Mouse (Mus musculus) E14TG2a.4 (cell line): Measurements from ENCODE around the gene Prok1.

ENCODE experiments used
- H3K27me3 ChIP-seq: 2 replicates; pipeline ENCODE4 v1.6.1; 2014; ENCODE audit warnings: low read length, control low read depth; ENCODE audit not compliant: insufficient read depth
- H3K36me3 ChIP-seq: 2 replicates; pipeline ENCODE4 v1.6.1; 2014; ENCODE audit warnings: low read length, control low read depth; ENCODE audit not compliant: insufficient read depth
- H3K4me1 ChIP-seq: replicated peaks from 2 replicates; pipeline ENCODE4 v1.6.1; 2014; ENCODE audit warnings: low read depth, low read length, control low read depth
- H3K4me3 ChIP-seq: replicated peaks from 2 replicates; pipeline ENCODE4 v1.5.1; 2014; ENCODE audit warnings: mild to moderate bottlenecking, low read length
- H3K9me3 ChIP-seq: 2 replicates; pipeline ENCODE4 v1.6.1; 2014; ENCODE audit warnings: low read length, control low read depth
- CTCF ChIP-seq: conservative IDR thresholded peaks from 2 replicates; pipeline ENCODE4 v1.5.1; 2014; ENCODE audit warnings: low read length
- NANOG ChIP-seq: IDR thresholded peaks from 2 replicates; pipeline ENCODE4 v1.6.1; 2014; ENCODE audit warnings: borderline replicate concordance, low read length, mixed read lengths
- POU5F1 ChIP-seq: IDR thresholded peaks from 2 replicates; pipeline ENCODE4 v1.6.1; 2014; ENCODE audit warnings: low read length, borderline replicate concordance

Prok1 gene

DNA sequence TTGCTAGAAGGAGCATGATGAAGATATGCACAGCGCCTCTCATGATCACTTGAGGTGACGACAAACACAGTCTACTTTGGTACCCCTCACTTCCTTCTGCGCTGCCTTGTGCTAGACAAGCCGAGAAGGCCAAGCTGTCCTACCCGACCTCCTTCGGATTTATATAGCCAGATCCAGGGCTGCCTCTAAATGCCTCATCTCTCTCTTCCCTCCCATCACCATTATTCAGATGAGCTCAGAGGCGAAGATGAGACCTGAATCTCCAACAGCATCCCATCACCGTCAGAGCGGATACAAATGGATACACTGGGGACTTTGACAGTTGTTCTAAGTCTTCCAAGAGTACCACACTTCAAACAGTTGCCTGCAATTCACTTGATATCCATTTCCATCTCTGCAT, at the start of gene Prok1:
Gene Prok1 (minus strand): TSS at position 101 of the 400 bp plus-strand sequence.
- H3K4me1 ChIP-seq, result no peaks in the 10 kb centered on the region
- H3K9me3 ChIP-seq, result no peaks in the 10 kb centered on the region
- no peaks in the 10 kb centered on the region for H3K36me3 ChIP-seq
- TF ChIP-seq POU5F1 (no peak), NANOG (no peak), CTCF (no peak)
- H3K4me3 ChIP-seq, result no peak within 1 kb of the TSS
- H3K27me3 ChIP-seq, result peaks cover 3% of the 10 kb centered on the region

- no peaks in the 10 kb centered on the region for H3K9me3 ChIP-seq
- H3K4me3 ChIP-seq, result no peak overlapping the region
- no peaks in the 10 kb centered on the region for H3K27me3 ChIP-seq
- peaks cover 25% of the 10 kb centered on the region for H3K36me3 ChIP-seq
- TF ChIP-seq CTCF, result no peak
- TF ChIP-seq POU5F1, result no peak
- H3K4me1 ChIP-seq, result peaks cover 13% of the 10 kb centered on the region
Measured at GRCm38 (mm10) chr3:107287346-107287745, 47.8 kb upstream of the Prok1 start.

GRCm38 (mm10) chr3:107286123-107286522, 46.6 kb upstream of the Prok1 start:
- peaks cover 35% of the 10 kb centered on the region for H3K36me3 ChIP-seq
- TF ChIP-seq POU5F1 (no peak), CTCF (no peak), NANOG (no peak)

GRCm38 (mm10) chr3:107278479-107279269, 39.2 kb upstream of the Prok1 start, which contains the start of gene Lamtor5:
Gene Lamtor5, plus strand, starts transcription at chr3:107278858.
- TF ChIP-seq NANOG (no peak), POU5F1 (no peak), CTCF (no peak)
- no peaks in the 10 kb centered on the region for H3K9me3 ChIP-seq
- H3K36me3 ChIP-seq, result peaks cover 26% of the 10 kb centered on the region

More at GRCm38 (mm10) chr3:107286123-107286522, 46.6 kb upstream of the Prok1 start:
- H3K4me3 ChIP-seq, result no peak overlapping the region
- no peaks in the 10 kb centered on the region for H3K27me3 ChIP-seq
- H3K4me1 ChIP-seq, result peaks cover 8% of the 10 kb centered on the region
- H3K9me3 ChIP-seq, result no peaks in the 10 kb centered on the region

DNA sequence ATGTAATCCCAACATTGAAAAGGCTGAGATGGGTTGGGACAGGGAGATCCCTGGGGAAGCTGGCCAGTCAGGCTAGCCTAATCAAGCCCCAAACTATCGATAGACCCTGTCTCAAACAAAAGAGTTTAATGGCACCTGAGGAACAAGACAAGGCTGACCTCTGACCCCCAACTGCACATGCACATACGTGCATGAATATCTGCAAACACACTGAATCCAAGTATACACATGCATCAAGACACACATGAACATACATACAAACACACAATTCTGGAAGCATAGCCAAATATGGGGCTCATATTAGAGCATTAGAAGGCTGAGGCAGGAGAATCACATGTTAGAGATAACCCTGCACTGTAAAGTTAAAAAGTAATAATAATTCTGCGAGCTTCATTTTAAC, 37.1 kb upstream of the Prok1 start:
- Histone ChIP-seq H3K36me3 (peaks cover 5% of the 10 kb centered on the region), H3K4me1 (peaks cover 18% of the 10 kb centered on the region), H3K4me3 (no peak overlapping the region), H3K9me3 (no peaks in the 10 kb centered on the region), H3K27me3 (peaks cover 5% of the 10 kb centered on the region; the same call in 1 of the 2 replicates)
- TF ChIP-seq CTCF, result no peak
- TF ChIP-seq NANOG, result no peak
- TF ChIP-seq POU5F1, result no peak

More at GRCm38 (mm10) chr3:107278479-107279269, 39.2 kb upstream of the Prok1 start, which contains the start of gene Lamtor5:
- peak within 1 kb of the TSS; percentile 96 for H3K4me3 ChIP-seq
- peaks cover 5% of the 10 kb centered on the region; the same call in 1 of the 2 replicates for H3K27me3 ChIP-seq
- H3K4me1 ChIP-seq, result peaks cover 18% of the 10 kb centered on the region

GRCm38 (mm10) chr3:107275996-107276395, 36.5 kb upstream of the Prok1 start:
- H3K4me1 ChIP-seq, result peaks cover 18% of the 10 kb centered on the region
- H3K4me3 ChIP-seq, result no peak overlapping the region
- H3K36me3 ChIP-seq, result no peaks in the 10 kb centered on the region
- no peaks in the 10 kb centered on the region for H3K9me3 ChIP-seq
- peaks cover 5% of the 10 kb centered on the region; the same call in 1 of the 2 replicates for H3K27me3 ChIP-seq
- TF ChIP-seq CTCF (no peak), POU5F1 (no peak), NANOG (no peak)

DNA sequence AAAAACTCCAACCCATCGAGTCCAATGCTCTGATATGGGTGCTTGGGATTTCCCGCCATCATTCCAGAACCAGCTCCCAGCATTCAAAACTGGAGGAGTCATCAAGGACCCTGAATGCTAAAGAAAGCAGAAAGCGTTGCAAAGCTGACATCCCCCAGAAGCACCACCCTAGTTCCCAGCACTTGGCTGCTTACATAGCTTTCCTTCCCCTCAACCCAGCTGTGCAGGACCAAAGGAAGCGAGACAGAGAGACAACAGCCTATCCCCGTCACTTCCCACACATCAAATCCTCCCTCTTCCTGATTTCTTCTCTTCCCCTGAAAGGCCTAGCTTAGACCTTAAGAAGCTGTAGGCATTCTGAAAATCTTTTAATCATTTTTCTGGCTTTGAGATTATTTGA, 35.8 kb upstream of the Prok1 start:
- H3K4me3 ChIP-seq, result no peak overlapping the region
- peaks cover 18% of the 10 kb centered on the region for H3K4me1 ChIP-seq
- no peak for TF ChIP-seq POU5F1
- TF ChIP-seq CTCF, result no peak
- TF ChIP-seq NANOG, result no peak
- H3K36me3 ChIP-seq, result no peaks in the 10 kb centered on the region
- H3K9me3 ChIP-seq, result no peaks in the 10 kb centered on the region
- H3K27me3 ChIP-seq, result peaks cover 5% of the 10 kb centered on the region; the same call in 1 of the 2 replicates

GRCm38 (mm10) chr3:107273820-107274219, 34.3 kb upstream of the Prok1 start:
- Histone ChIP-seq H3K36me3 (no peaks in the 10 kb centered on the region), H3K27me3 (peaks cover 5% of the 10 kb centered on the region; the same call in 1 of the 2 replicates), H3K9me3 (no peaks in the 10 kb centered on the region), H3K4me3 (no peak overlapping the region), H3K4me1 (peaks cover 9% of the 10 kb centered on the region)
- TF ChIP-seq CTCF (peak; percentile 69), NANOG (no peak)

- no peak for TF ChIP-seq CTCF
- TF ChIP-seq NANOG, result no peak
- no peak for TF ChIP-seq POU5F1
Measured at GRCm38 (mm10) chr3:107272433-107272832, 32.9 kb upstream of the Prok1 start.

More at GRCm38 (mm10) chr3:107272433-107272832, 32.9 kb upstream of the Prok1 start:
- no peaks in the 10 kb centered on the region for H3K4me1 ChIP-seq
- no peaks in the 10 kb centered on the region for H3K9me3 ChIP-seq
- no peak overlapping the region for H3K4me3 ChIP-seq
- H3K27me3 ChIP-seq, result peaks cover 5% of the 10 kb centered on the region; the same call in 1 of the 2 replicates
- H3K36me3 ChIP-seq, result no peaks in the 10 kb centered on the region
